Mouse (Mus musculus) layer of hippocampus, adult 9-10 months (tissue): ENCODE measurements around the gene Gm4869.
"Not testable (repeated sequence)": the region's sequence is repeated elsewhere in the genome, so short reads cannot be mapped to it uniquely, and the experiment has no call there.

Source experiments
- DNase-seq: peaks from one replicate; pipeline ENCODE4 v3.0.0; 2022; ENCODE audit warnings: low spot score

Gene Gm4869

DNA sequence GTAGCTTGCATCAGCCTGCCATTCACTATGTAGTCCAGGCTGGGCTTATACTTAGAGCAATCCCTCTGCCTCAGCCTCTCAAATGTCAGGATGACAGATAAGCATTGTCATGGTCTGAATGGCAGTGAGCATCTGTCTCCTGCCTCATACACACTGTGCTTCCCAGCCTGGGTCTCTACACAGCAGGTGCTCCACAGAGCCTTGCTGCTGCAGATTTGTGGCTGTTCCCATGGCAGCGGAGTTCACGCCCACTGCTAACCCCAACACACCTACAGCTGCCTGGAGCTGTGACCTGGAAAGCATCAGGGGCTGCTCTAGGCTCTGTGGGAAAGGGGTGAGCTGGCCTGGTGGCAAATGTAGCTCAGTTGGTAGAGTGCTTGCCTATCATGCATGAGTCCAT is 19.5 kb downstream of the Gm4869 start:
- DNase-seq, result no peak

- DNase-seq, result no peak
Observed at GRCm38 (mm10) chr5:140472336-140472735, 26.9 kb downstream of the Gm4869 start.

- no peak for DNase-seq
Observed at GRCm38 (mm10) chr5:140481458-140481857, 36.0 kb downstream of the Gm4869 start.

DNA sequence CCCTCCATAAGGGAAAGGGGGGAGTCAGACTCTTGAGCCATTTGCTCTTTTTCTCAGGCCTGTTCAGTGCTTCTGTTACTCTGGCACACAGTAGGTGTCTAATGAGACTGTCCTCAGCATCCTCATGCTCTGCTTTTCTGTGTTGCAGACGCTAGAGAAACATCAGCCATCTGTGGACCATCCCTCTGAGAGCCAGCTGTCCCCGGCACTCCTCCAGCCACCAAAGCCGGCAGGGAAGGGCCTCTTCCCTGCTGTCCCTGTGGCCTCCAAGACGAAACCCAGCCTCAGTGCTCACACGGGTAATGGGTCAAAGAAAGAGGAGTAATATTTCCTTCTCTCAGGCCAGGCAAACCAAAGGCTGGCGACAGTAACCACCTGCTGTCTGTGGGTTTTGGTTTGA is 45.7 kb downstream of the Gm4869 start:
- DNase-seq, result no peak

GRCm38 (mm10) chr5:140492684-140493233 is 47.3 kb downstream of the Gm4869 start:
- no peak for DNase-seq

GRCm38 (mm10) chr5:140498176-140498575 is 52.7 kb downstream of the Gm4869 start:
- no peak for DNase-seq

DNA sequence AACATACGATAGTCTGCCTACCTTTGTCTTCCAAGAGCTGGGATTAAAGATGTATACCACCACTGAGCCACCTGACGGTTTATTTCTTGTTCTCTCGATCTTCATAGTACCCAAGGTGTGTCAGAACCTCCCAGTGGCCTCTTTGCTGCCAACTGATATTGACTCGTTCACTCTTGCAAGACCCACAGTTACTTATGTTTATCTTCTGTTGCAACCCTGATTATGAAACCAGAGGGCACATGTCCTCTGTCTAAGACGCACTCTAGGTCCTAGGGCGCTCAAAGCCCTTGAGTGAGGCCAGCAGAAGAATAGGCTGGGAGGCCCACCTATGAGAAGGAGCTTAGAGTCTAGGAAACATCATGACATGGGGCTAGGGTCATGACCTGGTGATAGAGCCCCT is 55.3 kb downstream of the Gm4869 start:
- no peak for DNase-seq

DNA sequence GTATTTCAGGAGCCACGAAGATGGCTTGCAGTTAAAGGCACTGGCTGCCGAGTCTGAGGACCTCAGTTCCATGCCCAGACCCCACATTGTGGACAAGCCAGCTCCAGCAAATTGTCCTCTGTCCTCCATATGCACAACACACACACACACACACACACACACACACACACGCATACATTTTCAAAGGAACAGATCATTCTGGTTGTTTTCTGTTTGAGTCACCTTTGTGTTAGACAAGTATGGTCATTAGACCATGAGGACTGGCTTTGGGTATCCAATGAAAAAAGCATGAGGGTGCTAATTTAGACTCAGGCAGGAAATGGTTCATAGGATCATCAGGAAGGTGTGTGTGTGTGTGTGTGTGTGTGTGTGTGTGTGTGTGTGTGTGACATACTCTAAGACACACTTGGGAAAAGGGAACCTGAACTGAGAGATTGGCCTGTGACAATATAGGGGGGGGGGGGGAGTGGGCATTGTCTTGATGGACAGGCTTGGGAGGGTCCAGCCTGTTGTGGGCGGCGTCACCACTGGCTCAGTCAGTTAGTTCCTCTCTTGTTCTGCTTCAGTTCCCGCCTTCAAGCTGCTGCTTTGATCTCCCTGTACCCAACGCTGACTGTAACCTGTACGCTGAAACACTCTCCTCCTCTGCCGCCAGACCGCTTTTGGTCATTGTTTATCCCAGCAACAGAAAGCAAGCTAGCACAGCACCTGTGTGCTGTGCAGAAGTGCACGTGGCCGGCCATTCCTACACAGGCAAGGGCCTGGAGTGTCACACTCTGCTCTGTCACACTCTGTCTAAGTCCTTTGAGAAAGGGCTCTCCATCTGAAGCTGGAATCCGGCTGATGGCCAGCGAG is 56.8 kb downstream of the Gm4869 start:
- DNase-seq, result no peak

DNA sequence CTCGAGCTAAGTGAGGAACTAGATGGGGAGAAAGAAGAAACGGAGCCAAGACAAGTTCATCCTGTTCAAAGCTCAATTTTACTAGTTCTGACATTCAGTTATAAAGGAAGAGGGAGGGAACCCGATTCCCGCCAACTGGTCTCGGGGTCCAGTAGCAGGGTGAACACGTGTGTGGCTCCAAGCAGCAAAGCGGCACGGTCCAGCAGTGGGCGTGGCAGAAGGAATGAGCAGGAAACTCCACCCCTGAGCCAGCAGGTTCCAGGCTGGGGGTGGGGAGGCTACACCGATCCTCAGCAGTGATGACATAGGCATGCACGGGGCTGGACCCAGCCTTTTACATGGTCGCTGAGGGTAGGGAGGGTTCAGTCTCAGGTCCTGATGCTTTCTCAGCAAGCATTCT is 57.5 kb downstream of the Gm4869 start:
- not testable (repeated sequence) for DNase-seq

GRCm38 (mm10) chr5:140505208-140505780 is 59.8 kb downstream of the Gm4869 start, which contains the start of gene Chst12:
TSS of gene Chst12 (plus strand) at chr5:140505550.
- DNase-seq, result peak; percentile 94

DNA sequence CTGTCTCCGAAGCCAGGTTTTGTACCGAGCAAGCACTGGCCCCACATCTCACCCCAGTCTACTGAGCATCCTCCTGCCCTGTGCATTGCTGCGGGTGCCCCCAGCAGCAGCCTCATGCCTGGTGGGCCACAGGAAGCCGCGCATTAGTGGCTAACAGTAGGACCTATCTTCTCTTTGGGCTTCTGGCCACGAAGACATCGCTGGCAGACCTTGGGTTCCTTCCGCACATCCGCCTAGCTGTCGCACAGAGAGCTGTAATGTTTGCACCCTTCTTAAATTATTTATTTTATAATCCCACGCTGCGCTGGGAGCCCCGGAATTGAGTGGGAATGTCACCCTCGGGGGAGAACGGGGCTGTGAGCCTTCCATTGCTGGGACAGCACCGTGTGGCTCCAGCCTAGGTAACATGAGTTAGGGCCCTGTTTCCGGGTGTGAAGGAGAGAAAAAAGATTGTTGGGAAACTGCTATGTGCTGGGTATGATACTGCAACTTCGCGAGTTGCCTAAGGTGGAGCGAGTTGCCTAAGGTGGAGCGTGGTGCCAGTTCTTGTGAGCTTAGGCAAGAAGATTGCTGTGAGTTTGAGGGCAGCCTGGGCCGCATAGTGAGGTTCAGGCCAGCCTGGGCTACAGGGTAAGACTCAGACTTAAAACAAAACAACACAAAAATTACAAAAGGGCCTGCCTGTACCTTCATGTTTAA is 60.8 kb downstream of the Gm4869 start:
- DNase-seq, result no peak

GRCm38 (mm10) chr5:140507466-140508208 is 62.2 kb downstream of the Gm4869 start:
- DNase-seq, result no peak

- DNase-seq, result no peak
Observed at GRCm38 (mm10) chr5:140508686-140509085, 63.2 kb downstream of the Gm4869 start.

GRCm38 (mm10) chr5:140509204-140509603 is 63.8 kb downstream of the Gm4869 start:
- DNase-seq, result no peak

DNA sequence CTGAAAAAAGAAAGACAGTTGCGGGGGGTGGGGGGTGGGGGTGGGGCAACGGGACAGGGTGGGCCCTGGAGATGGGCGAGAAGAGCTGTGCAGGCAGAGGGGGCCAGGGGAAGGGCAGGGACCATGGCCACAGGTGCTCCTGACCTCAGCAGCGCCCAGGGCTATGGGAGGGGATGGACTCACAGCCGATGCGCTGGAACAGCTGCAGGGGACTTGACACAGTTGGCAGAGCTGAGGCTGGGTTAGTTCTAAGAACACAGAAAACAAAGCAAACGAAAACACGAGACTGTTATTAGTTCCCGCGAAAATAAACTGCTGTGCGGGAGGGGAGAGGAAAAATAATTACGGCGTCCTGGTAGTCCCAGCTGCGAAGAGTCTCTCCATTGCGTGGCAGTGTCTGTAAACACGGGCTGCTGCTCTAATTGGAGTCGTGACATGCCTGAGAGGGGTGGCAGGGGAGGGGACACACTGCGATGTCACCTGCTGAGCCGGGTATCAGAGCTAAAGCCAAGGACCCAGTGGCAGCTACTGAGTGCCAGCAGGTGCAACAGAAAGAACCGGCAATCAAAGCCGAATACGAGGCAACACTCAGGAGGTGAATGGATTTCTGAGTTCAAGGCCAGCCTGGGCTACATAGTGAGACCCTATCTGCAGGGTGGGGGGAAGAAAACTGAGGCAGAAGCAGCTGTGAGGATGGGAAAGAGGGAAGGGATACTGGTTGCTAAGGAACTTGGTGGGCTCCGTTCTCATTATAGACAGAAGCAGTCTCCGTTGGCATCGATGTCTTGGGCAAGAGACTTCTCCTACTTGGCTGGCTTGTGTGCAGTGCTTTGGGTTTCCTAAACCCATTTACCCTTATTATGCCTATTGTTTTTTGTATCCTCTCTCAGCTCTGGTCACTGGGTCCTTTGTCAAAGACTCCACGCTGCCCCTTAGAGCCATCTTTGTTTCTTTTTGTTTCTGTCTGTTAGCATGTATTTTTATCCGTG is 64.9 kb downstream of the Gm4869 start:
- no peak for DNase-seq

- DNase-seq, result no peak
Observed at GRCm38 (mm10) chr5:140513921-140514320, 68.5 kb downstream of the Gm4869 start.

DNA sequence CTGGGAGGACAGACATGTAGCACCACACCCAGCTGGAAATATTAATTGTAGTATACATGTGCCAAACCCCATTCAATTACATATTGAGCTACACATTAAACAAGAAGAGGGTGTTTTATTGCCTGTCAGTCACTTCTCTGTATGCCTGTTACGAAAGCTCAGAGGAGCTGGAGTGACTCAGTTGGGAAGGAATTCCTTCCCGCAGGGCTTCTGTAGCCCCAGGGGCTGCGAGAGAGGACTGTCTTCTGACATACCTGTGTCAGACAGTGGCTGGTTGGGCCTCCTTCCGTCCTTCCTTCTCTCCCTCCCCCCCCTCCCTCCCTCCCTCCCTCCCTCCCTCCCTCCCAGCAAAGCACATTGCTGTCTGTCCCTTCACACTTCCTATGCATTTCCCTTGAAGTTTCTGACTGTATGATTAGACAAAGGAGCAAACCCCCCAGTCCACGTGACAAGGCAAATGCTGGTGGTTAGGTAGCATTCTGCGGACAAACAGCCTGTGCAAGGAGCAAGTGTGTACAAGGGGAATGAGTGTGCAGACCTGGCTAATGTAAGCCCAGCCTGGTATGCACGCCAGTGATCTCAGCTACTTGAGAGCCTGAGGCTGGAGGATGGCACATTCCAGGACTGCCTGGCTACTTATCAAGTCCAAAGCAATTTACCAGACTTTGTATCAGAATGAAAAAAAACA is 69.5 kb downstream of the Gm4869 start:
- DNase-seq, result no peak

DNA sequence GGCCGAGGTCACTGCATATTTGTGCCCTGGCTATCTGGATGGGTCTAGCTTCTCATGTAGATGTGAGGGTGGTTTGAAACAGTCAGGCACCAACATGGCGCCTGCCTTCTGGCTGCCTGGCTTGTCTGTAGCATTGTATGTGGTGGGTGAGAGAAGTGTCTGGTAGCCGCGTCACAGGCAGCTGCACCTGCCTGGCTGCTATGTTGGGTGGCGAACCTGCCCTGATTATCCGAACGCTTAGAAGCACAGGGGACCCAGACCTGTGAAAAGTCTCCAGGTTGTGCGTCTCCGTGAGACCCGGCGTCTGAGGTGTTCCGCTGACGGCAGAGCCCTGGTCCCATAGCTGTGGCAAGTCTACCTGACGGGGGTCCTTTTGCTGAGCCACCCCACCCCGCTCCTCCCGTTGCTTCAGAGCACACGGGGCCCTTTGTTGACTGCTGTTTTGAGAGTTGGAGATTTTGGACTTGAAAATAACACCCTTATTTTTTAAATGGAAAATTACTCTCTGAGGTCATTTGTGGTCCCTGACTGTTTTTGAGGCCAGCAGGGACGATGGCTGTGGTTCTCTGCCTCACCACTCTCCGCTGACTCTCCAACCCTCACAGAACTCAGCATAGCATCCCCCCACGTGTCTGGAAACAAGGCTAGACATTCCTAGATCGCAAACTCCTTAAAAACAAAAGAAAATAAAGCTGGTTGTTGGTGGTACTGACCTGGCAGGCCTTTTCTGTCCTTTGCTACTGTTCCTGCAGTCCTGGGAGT is 71.9 kb downstream of the Gm4869 start:
- no peak for DNase-seq

- no peak for DNase-seq
Observed at GRCm38 (mm10) chr5:140517921-140518230, 72.4 kb downstream of the Gm4869 start.

DNA sequence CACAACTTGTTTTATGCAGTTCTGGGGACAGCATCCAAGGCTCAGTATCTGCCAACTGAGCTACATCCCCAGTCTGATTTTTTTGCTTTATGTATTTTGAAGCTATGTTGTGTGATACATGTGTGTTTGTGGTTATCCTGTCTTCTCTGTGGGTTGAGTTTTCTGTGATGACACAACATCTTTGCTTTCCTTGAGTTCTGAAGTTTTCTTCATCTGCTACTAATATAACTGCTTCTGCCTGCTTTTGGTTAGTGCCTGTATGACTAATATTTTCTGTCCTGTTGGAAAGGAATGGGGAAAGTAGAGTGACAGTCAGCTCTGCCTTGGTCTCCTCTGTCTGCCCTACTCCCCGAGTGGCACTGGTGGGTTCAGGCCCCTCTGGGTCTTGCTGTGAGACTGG is 75.8 kb downstream of the Gm4869 start:
- no peak for DNase-seq
